Mouse (Mus musculus): ENCODE data around the gene 4930442H23Rik.
"Not testable (repeated sequence)": the region's sequence is repeated elsewhere in the genome, so short reads cannot be mapped to it uniquely, and the experiment has no call there.

Gene 4930442H23Rik

GRCm38 (mm10) chr10:81197305-81197704 lies 13.7 kb upstream of the 4930442H23Rik start:
- DNase-seq, result no peak

- DNase-seq, result no peak
These were observed 12.9 kb upstream of the 4930442H23Rik start for GRCm38 (mm10) chr10:81196470-81197065.

DNA sequence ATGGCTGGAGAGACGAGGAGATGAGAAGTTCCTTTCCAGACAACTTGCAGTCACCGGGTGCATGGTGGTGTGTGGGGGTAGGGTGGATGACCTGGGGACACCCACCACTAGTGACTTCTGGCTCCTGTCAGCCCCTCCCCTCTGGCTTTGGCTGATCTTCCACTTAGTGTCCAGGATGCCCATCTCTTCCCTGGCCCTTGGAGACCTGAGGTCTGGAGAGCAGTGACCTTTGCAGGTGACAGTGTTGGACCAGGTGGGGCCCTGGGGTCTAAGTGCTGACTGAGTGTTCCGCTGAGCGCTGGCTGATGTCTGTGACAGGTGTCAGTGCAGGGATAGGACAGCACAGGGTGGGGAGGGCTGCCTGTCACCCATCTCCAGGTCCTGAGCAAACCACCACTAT lies 11.7 kb upstream of the 4930442H23Rik start:
- DNase-seq, result no peak

- peak in 1 of 2 experiments; percentile 17 for DNase-seq
These were observed 10.5 kb upstream of the 4930442H23Rik start for GRCm38 (mm10) chr10:81193991-81194774.

DNA sequence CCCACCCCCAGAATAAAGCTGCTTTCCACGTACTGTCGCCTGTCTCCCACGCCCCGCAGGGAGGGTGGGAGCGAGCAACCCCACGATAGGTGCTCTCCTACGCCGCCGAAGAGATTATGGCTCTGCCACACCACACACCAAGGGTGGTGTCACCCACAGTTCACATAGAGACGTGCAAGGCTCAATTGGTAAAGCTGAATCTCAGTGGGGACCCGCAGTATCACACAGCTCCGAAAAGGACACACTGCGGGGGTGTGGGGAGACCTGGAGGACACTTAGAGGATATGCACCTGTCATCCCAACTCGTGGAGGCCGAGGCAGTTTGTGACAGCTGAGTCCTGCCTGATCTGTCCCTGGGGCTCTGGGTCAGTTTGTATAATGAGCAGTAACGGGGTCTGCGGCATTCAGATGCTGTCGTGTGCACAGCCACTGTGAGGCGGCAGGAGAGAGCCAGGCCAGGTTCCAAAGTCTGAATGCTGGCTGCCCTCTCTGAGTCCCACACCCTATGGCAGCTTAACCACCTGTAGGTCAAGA lies 9.4 kb upstream of the 4930442H23Rik start:
- peak in 1 of 2 experiments; percentile 44 for DNase-seq

DNA sequence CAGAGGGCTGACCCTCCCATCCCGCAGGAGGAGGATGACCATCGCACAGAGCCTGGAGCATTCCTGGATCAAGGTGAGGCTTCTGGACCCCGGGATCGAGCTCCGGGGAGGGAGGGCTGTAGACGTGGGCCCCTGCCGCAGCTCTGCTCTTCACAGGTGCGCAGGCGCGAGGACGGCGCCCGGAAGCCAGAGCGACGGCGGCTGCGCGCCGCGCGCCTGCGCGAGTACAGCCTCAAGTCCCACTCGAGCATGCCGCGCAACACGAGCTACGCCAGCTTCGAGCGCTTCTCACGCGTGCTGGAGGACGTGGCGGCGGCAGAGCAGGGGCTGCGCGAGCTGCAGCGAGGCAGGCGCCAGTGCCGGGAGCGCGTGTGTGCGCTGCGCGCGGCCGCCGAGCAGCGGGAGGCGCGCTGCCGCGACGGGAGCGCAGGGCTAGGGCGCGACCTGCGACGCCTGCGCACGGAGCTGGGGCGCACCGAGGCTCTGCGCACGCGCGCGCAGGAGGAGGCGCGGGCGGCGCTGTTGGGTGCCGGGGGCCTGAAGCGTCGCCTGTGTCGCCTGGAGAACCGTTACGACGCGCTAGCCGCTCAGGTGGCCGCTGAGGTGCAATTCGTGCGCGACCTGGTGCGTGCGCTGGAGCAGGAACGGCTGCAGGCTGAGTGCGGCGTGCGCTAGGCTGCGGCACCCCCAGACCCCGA lies 8.8 kb upstream of the 4930442H23Rik start:
- peak; percentile 77 to 80 for DNase-seq

DNA sequence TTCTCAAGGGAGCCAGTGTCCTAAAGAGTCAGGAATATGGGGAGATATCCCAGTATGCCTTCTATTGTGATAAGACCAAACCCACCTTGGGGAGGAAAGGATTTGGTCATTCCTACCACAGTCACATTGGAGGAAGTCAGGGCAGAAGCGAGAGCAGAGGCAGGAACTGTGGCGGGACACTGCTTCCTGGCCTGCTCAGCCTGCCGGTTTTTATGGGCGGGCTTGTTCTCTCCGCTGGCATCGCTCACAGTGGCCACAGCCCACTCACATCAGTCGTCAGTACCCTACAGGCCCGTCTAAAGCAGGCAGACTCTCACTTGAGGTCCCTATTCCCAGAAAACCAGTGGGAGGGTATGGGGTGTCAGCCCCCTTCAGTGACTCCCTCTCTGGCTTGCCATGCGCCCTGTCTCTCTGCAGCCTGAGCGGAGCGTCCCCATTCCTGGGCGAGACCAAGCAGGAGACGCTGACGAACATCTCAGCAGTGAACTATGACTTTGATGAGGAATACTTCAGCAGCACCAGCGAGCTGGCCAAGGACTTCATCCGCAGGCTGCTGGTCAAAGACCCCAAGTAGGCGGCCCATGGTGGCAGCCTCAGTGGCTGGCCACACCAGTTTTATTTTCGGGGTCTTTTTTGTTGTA lies 7.8 kb upstream of the 4930442H23Rik start:
- DNase-seq, result peak in 1 of 2 experiments; percentile 14

DNA sequence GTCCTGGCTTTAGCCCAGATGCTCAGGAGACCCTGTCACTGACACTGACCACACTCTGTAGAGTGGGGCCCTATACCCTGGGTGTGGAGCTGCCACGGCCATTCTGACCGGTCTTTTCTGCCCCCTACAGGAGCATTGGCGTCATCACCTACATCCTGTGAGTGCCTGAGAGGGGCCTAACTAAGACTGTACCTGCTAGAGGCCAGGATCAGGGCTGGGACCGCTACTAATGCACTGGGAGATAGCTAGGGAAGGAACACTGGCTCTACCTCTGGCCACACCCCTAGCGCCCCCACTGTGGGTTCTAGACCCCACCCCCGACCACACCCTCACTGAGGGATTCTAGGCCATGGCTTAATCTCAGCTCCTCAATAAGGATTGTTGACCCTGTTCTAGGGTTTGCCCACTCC lies 7.3 kb upstream of the 4930442H23Rik start:
- DNase-seq, result peak in 1 of 2 experiments; percentile 11

DNA sequence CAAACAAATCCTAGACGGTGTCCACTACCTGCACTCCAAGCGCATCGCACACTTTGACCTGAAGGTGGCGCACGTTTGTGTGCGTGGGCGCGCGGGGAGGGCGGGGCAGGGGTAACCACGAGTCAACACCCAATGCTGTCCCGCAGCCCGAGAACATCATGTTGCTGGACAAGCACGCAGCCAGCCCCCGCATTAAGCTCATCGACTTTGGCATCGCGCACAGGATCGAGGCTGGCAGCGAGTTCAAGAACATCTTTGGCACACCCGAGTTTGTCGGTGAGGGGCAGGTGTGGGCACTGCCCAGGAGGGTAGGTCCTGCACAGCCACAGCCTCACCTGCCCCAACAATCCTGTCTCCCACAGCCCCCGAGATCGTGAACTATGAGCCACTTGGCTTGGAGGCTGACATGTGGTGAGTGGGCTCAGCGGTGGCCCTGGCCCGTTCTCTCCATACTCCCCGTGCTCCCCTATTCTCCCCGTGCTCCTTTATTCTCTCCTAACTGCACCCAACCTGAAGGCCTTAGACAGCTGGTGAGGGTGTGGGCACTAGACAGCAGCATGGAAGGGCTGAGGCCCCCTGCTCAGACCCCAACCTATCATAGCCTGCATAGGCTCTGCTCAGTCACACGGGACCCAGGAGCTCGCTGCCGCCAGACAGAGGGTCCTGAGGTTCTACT lies 6.7 kb upstream of the 4930442H23Rik start:
- DNase-seq, result peak in 1 of 2 experiments; percentile 32

- DNase-seq, result no peak
These were observed 6.2 kb upstream of the 4930442H23Rik start for GRCm38 (mm10) chr10:81189821-81190220.

GRCm38 (mm10) chr10:81187161-81187560 lies 3.5 kb upstream of the 4930442H23Rik start:
- DNase-seq, result no peak

GRCm38 (mm10) chr10:81184765-81185164 lies 1.1 kb upstream of the 4930442H23Rik start:
- no peak for DNase-seq

GRCm38 (mm10) chr10:81182336-81183333 lies 1.0 kb downstream of the 4930442H23Rik start, which contains the start of gene Dapk3:
TSS of gene Dapk3 (plus strand) at chr10:81183005.
- peak; percentile 98 to 99 for DNase-seq

DNA sequence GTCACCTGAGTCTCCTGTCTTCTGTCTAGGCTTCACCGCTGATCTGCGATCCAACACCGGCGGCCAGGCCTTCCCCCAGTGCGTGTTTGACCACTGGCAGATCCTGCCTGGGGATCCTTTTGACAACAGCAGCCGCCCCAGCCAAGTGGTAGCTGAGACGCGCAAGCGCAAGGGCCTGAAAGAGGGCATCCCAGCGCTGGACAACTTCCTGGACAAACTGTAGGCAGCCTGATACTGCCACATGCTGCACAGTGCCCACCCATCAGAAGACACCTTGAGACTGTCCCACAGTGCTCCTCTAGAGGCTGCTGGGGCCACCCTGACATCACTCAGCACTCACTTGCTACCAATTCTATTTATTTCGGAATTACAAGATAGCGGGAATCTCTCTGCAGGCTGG lies 1.8 kb downstream of the 4930442H23Rik start:
- DNase-seq, result not testable (repeated sequence)

GRCm38 (mm10) chr10:81180946-81181345 lies 2.7 kb downstream of the 4930442H23Rik start:
- DNase-seq, result no peak

GRCm38 (mm10) chr10:81179451-81180342 lies 4.0 kb downstream of the 4930442H23Rik start:
- no peak for DNase-seq

GRCm38 (mm10) chr10:81178927-81179326 lies 4.7 kb downstream of the 4930442H23Rik start:
- DNase-seq, result no peak

GRCm38 (mm10) chr10:81177958-81178712 lies 5.5 kb downstream of the 4930442H23Rik start:
- DNase-seq, result no peak

DNA sequence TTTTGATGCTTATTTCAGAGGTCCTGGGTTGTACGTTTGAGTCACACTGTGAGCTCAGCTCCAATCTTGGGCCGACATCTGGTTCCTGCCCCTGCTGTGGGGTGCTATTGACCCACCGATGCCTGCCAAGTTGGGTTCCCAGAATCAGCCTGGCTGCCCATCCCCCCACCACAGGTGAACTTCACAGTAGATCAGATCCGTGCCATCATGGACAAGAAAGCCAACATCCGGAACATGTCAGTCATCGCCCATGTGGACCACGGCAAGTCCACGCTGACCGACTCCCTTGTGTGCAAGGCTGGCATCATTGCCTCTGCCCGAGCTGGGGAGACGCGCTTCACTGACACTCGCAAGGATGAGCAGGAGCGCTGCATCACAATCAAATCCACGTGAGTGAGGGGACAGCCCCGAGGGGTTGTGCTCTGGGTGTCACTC lies 6.1 kb downstream of the 4930442H23Rik start:
- no peak for DNase-seq

Measured in kidney, adult 8-10 months (tissue).